ENCODE assay signal across 19 mouse cellular contexts in genomic region chr4:148990038-148990437, GRCm38 (mm10).
DNase-seq lines count a peak whose midpoint lies in the region; ATAC-seq lines count a peak whose summit lies in the region.
"Had no signal": no experiment of that assay in that cellular context is flagged by ENCODE, and none has a peak within 500 bp of the region (broad histone marks: within the 10 kb centered on the region; RNA-seq: fewer than 3 reads in every experiment).

No protein-coding gene starts in this region.

- H3K4me2 ChIP-seq in kidney, embryonic 14.5 days (replicated peaks; ENCODE audit: low read depth, low read length) = no peak overlapping the region
- no peak overlapping the region for H3K4me2 ChIP-seq in neural tube, embryonic 13.5 days
- H3K4me2 ChIP-seq: hindbrain, embryonic 15.5 days; liver, embryonic 12.5 days; lung, embryonic 15.5 days had no signal

- no peaks in the 10 kb centered on the region for H3K27me3 ChIP-seq in kidney, embryonic 14.5 days (ENCODE audit: control insufficient read depth, insufficient read depth, low read length)
- H3K27me3 ChIP-seq in embryonic facial prominence, embryonic 10.5 days (replicated peaks; ENCODE audit: low read depth, poor library complexity, severe bottlenecking) = no peaks in the 10 kb centered on the region
- H3K27me3 ChIP-seq in limb, embryonic 10.5 days (ENCODE audit: low read depth, poor library complexity, severe bottlenecking) = no peaks in the 10 kb centered on the region
- H3K27me3 ChIP-seq in neural tube, embryonic 13.5 days = no peaks in the 10 kb centered on the region
- H3K27me3 ChIP-seq: hindbrain, embryonic 15.5 days; liver, embryonic 12.5 days; lung, embryonic 15.5 days had no signal

- peaks cover 35% of the 10 kb centered on the region for H3K4me1 ChIP-seq in kidney, embryonic 14.5 days (ENCODE audit: control insufficient read depth, insufficient read depth, low read length)
- peaks cover 55% of the 10 kb centered on the region for H3K4me1 ChIP-seq in embryonic facial prominence, embryonic 10.5 days
- peaks cover 64% of the 10 kb centered on the region for H3K4me1 ChIP-seq in limb, embryonic 10.5 days
- peaks cover 59% of the 10 kb centered on the region for H3K4me1 ChIP-seq in neural tube, embryonic 13.5 days (replicated peaks)

- 0 out of 2 replicates have a peak, but pooled peaks have one; percentile 22 for ATAC-seq in kidney, embryonic 14.5 days (ENCODE audit: low FRiP score, low TSS enrichment)
- ATAC-seq in neural tube, embryonic 13.5 days (ENCODE audit: low read depth) = 0 out of 2 replicates have a peak, but pooled peaks have one; percentile 28
- ATAC-seq in frontal cortex, adult (ENCODE audit: low TSS enrichment) = no peak
- ATAC-seq: forebrain, postnatal 0 days; liver, embryonic 12.5 days had no signal

- H3K36me3 ChIP-seq in kidney, embryonic 14.5 days (ENCODE audit: control insufficient read depth, insufficient read depth, low read length) = no peaks in the 10 kb centered on the region
- no peaks in the 10 kb centered on the region for H3K36me3 ChIP-seq in embryonic facial prominence, embryonic 10.5 days (replicated peaks)
- H3K36me3 ChIP-seq in limb, embryonic 10.5 days = no peaks in the 10 kb centered on the region
- H3K36me3 ChIP-seq in neural tube, embryonic 13.5 days = no peaks in the 10 kb centered on the region
- H3K36me3 ChIP-seq: hindbrain, embryonic 15.5 days; liver, embryonic 12.5 days; lung, embryonic 15.5 days had no signal

- H3K4me3 ChIP-seq in kidney, embryonic 14.5 days (ENCODE audit: low read length) = no peak overlapping the region
- H3K4me3 ChIP-seq in embryonic facial prominence, embryonic 10.5 days = no peak overlapping the region
- no peak overlapping the region for H3K4me3 ChIP-seq in limb, embryonic 10.5 days
- H3K4me3 ChIP-seq in neural tube, embryonic 13.5 days = no peak overlapping the region
- H3K4me3 ChIP-seq: heart, adult 2 months; hindbrain, embryonic 15.5 days; liver, embryonic 12.5 days; lung, embryonic 15.5 days had no signal

- no peak for DNase-seq in kidney, postnatal 14 days
- DNase-seq in embryonic facial prominence, embryonic 10.5 days (ENCODE audit: low spot score) = no peak
- DNase-seq in limb, embryonic 10.5 days (ENCODE audit: low spot score) = no peak
- DNase-seq in gastrocnemius, adult 18-20 months (ENCODE audit: low spot score) = no peak
- DNase-seq: cerebellum, adult 9-11 months; forebrain, postnatal 0 days; gastrocnemius, postnatal 14 days; heart, adult 2 months; heart, postnatal 14 days; kidney, adult 8-10 months; midbrain, embryonic 14.5 days; right cerebral cortex, postnatal 25 days had no signal

- H3K9ac ChIP-seq in kidney, embryonic 14.5 days (ENCODE audit: low read depth, low read length) = no peak overlapping the region
- H3K9ac ChIP-seq in neural tube, embryonic 13.5 days = no peak overlapping the region
- H3K9ac ChIP-seq: forebrain, postnatal 0 days; hindbrain, embryonic 15.5 days; liver, embryonic 12.5 days; lung, embryonic 15.5 days had no signal

- H3K9me3 ChIP-seq in kidney, embryonic 14.5 days (ENCODE audit: control insufficient read depth, low read length) = no peaks in the 10 kb centered on the region
- H3K9me3 ChIP-seq in embryonic facial prominence, embryonic 10.5 days = no peaks in the 10 kb centered on the region
- no peaks in the 10 kb centered on the region for H3K9me3 ChIP-seq in limb, embryonic 10.5 days (replicated peaks)
- H3K9me3 ChIP-seq in neural tube, embryonic 13.5 days = no peaks in the 10 kb centered on the region
- H3K9me3 ChIP-seq: G1E; hindbrain, embryonic 15.5 days; liver, embryonic 12.5 days; lung, embryonic 15.5 days had no signal

- 19% methylated on average over 2 of the region's 2 CpGs for WGBS in kidney, embryonic 14.5 days
- 39% methylated on average over 2 of the region's 2 CpGs for WGBS in embryonic facial prominence, embryonic 10.5 days
- WGBS in limb, embryonic 10.5 days = 14% methylated on average over 2 of the region's 2 CpGs
- WGBS in neural tube, embryonic 13.5 days = 12% methylated on average over 2 of the region's 2 CpGs

- H3K27ac ChIP-seq in kidney, embryonic 14.5 days (ENCODE audit: low read depth, low read length) = no peak overlapping the region
- peak overlapping the region; percentile 24; the same call in 1 of the 2 replicates for H3K27ac ChIP-seq in embryonic facial prominence, embryonic 10.5 days (replicated peaks)
- H3K27ac ChIP-seq in limb, embryonic 10.5 days = peak overlapping the region; percentile 62
- H3K27ac ChIP-seq in neural tube, embryonic 13.5 days (replicated peaks) = peak overlapping the region; percentile 71
- H3K27ac ChIP-seq: heart, adult 2 months; hindbrain, embryonic 15.5 days; liver, embryonic 12.5 days; lung, embryonic 15.5 days had no signal
